Mouse (Mus musculus): ENCODE data around the gene Ski. TPM values are rescaled to one million over a fixed set of nuclear protein-coding genes. Genes with fewer than 3 reads are reported as not detected.

Gene Ski
- total RNA-seq, 2 experiments from 2014 or later, result 128 to 136 TPM

DNA sequence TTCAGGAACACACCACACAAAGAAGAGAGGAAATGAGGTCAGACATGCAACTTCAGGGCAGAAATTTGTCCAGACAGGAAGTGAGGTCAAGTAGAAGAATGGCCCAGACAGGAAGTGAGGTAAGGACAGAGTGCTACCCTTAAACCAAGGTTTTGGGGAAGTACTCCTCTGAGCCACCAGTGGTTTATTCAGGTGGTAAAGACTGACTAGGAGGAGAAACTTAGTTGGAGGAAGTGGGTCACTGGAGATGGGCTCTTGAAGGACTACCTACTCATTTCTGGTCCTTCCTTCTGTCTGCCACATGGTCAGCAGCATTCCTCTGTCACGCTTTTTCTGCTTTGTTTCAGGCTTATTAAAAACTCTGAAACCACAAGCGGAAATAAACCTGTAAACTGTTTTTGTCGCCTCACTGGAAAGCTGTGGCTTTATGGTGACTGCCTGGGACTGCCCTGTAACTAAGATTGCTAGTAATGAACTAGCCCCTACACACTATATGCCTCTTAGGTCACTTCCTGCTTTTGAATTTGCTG lies 21.5 kb downstream of the Ski start:
- H3K4me3 ChIP-seq, result no peak overlapping the region
- no peak for DNase-seq (ENCODE audit: low spot score in 2 of 2)
- no peak for TF ChIP-seq CTCF (conservative IDR thresholded peaks at IDR 0.05)
- H3K27ac ChIP-seq, result peak overlapping the region; percentile 43; the same call in 1 of the 2 replicates

DNA sequence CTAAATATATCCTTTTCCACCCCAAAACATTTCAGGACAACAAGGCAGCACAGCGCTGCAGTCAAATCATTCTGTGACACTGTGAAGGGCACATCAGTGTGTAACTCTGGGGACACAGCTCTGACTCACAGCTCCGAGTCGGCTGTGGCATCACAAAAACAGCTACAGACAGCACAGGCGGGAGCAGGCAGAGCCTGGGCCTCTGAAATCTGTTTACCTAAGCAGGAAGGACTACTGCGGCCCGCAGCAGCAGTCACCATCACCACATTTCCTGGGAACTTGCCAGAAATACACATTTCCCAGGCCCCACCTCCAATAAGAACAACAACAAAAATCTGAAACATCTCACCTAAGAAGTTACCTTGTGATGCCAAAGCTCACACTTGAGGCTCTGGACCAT lies 24.7 kb downstream of the Ski start:
- H3K4me3 ChIP-seq, result 0 out of 2 replicates have a peak overlapping the region, but pooled peaks have one; percentile 15
- H3K27ac ChIP-seq, result peak overlapping the region; percentile 1

DNA sequence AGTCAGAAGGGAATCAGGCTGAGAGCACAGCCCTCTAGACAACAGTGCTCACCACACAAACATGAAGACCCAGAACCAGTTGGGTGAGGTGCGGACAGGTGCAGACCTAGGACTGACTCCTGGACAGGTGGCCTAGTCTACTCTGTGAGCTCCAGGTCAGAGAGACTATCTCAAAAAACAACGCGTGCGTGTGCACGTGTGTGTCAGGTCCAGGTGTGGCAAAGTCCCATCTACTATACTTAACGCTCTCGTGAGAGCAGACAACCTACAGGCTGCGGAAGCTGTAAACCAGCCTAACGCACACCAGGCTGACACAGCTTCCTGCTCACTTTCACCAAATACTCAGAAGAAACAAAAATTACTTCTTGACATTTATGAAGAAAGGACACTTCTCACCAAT lies 27.2 kb downstream of the Ski start:
- Histone ChIP-seq H3K27ac (peak overlapping the region; percentile 36; the same call in 1 of the 2 replicates), H3K4me3 (no peak overlapping the region)
- no peak for DNase-seq (ENCODE audit: low spot score in 2 of 2)
- TF ChIP-seq CTCF (conservative IDR thresholded peaks at IDR 0.05), result no peak

More for the DNA sequence above, 24.7 kb downstream of the Ski start:
- DNase-seq (ENCODE audit: low spot score in 2 of 2), result no peak
- no peak for TF ChIP-seq CTCF (conservative IDR thresholded peaks at IDR 0.05)

DNA sequence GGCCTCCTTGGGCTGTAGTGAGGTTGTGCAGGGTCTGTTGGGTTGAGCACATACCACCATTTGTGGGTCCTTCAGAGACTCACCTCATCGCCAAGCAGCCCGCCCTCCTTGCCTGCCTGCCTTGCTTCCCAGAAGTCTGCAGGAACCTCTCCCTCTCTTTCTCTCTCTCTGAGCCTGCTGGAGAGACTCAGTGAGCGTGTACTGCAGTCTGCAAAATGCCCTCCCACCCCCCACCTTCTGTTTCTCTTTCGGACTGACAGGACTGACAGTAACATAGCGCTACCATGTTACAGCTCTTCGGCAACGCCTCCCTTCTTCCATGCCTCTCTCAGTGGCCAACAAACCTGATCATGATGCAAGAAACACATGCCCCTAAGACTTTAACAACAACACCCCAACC lies 32.1 kb downstream of the Ski start:
- Histone ChIP-seq H3K27ac (peak overlapping the region; percentile 49), H3K4me3 (no peak overlapping the region)
- DNase-seq (ENCODE audit: low spot score in 2 of 2), result no peak
- no peak for TF ChIP-seq CTCF (conservative IDR thresholded peaks at IDR 0.05)

DNA sequence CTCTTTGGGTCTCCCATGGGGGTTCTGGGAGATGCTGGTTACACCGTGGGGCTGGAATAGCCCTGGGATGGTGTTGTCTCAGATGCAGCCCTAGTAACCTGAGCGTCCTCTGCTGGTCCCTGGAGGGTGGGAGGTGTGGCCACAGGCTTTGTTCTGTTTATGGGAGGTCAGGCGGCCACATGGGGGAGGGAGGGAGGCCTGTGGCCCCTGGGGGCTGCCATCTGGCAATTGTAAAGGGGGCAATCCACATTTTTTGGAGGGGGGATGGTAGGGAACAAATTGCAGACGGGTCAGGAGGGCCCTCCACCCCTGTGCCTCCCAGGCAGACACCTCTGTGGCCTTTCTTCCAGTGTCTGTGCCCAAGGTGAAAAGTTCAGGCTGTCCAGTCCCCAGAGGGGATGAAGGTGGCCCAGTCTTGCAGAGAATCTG lies 32.7 kb downstream of the Ski start:
- peak overlapping the region; percentile 49 for H3K27ac ChIP-seq
- peak; percentile 57 for TF ChIP-seq CTCF (conservative IDR thresholded peaks at IDR 0.05)
- DNase-seq (ENCODE audit: low spot score in 2 of 2), result no peak

DNA sequence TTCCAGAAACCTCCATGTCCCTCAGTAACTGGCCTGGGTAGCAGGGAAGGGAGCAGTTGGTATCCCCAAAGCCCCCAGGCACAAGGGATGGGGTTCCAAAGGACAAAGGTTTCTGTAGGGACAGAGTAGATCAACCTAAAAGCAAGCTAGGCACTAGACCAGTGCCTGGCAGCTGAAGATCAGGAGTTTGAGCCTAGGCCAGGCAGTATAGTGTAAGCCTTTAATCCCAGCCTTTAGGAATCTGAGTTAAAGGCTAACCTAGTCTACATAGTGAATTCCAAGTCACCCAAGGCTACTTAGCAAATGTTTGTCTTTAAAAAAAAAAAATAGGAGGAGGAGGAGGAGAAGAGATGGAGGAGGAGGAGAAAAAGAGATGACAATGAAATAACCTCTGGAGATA lies 33.6 kb downstream of the Ski start:
- 0 out of 2 replicates have a peak overlapping the region, but pooled peaks have one; percentile 48 for H3K27ac ChIP-seq
- DNase-seq (ENCODE audit: low spot score in 2 of 2), result no peak
- no peak for TF ChIP-seq CTCF (conservative IDR thresholded peaks at IDR 0.05)
- H3K4me3 ChIP-seq, result no peak overlapping the region

More for the DNA sequence above, 32.7 kb downstream of the Ski start:
- H3K4me3 ChIP-seq, result no peak overlapping the region

DNA sequence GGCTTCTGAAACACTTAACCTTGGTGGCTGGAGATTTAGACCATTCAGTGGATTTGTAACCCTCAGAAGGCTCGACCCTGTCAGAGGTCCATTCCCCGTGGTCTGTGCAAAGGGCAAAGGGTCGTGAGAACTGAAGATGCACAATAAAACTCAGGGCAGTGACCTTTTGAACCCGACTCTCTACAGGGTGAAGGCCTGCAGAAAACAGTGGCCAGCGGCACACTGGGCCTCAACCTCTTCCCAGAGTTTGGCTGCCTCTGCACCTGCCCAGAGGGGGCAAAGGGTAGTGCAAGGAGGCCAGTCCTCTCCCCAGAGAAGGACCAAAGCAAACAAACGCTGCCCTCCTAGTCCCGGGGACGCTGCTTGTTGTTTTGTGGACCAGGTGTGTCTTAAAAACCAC lies 34.1 kb downstream of the Ski start:
- TF ChIP-seq CTCF (conservative IDR thresholded peaks at IDR 0.05), result no peak
- peak overlapping the region; percentile 48; the same call in 1 of the 2 replicates for H3K27ac ChIP-seq
- no peak overlapping the region for H3K4me3 ChIP-seq
- no peak for DNase-seq (ENCODE audit: low spot score in 2 of 2)

DNA sequence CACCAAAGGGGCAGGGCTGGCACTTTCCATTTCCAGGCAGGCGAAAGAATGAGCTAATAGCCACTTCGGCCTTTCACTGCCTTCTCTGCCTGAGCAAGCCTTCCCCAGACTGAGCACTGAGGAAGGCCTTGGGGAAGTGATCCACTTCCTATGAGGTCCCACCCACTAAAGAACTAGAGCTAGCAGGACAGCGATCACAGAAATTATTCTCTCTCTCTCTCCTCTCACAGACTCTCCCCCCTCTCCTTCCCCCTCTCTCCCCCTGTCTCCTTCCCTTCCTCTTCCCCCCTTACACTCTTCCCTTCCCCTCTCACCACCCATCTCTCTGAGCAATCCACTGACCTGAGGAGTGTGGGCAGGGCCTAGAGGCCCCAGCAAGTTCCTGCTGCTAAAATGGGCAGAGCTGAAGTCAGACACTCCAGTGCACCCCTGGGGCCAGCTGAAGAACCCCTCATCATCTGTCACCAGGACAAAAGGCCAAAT lies 35.2 kb downstream of the Ski start:
- DNase-seq (ENCODE audit: low spot score in 2 of 2), result no peak
- Histone ChIP-seq H3K4me3 (no peak overlapping the region), H3K27ac (peak overlapping the region; percentile 51)
- no peak for TF ChIP-seq CTCF (conservative IDR thresholded peaks at IDR 0.05)

DNA sequence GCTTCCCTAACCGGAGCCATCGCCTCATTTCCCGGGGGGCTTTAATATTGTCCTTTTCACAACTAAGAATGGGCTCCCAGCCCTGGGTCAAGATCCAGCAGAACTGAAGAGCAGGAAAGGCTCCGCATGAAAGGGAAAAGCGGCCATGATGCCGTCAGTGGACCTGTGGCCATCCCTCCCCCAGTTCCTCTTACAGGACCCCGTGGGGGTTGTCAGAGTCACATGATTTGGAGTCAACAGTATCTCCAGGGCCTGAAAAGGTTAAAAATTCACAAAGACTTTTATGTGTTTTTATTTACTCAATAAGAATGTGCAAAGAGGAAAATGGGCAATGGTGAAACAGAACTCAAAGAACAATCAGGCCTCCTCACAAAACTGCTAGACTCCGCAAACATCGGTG lies 36.5 kb downstream of the Ski start:
- Histone ChIP-seq H3K4me3 (no peak overlapping the region), H3K27ac (no peak overlapping the region; the same call in 1 of the 2 replicates)
- DNase-seq (ENCODE audit: low spot score in 2 of 2), result no peak
- TF ChIP-seq CTCF (conservative IDR thresholded peaks at IDR 0.05), result no peak

DNA sequence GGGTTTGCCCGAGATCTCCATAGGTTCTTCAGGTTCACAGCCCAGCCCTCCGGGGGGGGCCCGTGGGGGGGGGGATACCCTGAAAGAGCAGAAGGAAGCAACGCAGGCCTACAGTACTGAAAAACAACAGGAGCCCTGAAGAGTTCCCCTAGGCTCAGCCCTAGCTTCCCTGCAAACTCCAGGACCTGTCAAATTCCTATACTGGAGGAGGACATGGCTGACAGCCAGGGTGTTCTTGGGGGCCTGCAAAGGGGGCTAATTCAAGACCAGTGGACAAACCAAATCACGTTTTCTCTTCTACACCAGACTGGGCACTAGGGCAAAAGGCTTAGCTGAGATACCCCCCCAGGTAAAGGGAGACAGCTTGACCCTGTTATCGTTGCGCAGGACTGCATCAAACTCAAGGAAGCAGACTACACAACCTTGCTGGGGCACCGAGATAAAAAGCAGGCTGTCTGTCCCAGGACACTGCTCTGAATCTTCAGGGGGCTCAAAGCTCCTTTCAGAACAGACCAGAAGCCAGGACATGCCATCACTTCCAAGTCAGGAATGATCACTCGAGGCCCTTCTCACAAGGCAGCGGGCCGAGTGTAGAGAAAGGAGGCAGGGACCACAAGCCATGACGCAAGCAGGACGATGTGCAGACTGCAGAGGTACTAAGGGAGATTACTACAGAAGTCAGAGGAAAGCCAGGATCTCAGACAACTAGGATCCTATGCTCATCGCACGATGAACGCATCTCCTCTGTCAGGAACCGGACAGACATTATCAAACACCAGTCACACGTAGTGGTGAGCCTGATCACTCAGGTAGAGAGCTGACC lies 37.9 kb downstream of the Ski start:
- H3K27ac ChIP-seq, result no peak overlapping the region; the same call in 1 of the 2 replicates
- DNase-seq (ENCODE audit: low spot score in 2 of 2), result no peak
- TF ChIP-seq CTCF (conservative IDR thresholded peaks at IDR 0.05), result no peak
- no peak overlapping the region for H3K4me3 ChIP-seq

DNA sequence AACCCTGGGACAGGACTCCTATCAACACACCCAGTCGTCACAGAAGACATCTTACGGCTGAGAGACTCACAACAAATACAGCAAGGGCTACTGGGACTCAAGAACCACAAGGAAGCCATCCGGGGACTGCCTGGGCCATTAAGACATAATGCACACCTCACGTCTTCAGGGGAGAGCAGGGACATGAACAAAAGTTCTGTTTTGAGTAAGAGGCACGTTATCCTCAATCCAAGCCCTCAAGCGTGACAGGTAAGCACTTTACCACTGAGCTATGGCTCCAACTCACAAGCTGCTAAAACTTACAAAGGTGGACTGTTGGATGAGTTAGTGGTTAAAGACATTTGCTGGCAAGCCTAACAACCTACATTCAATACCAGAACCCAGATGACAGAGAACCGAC lies 39.2 kb downstream of the Ski start:
- Histone ChIP-seq H3K27ac (no peak overlapping the region), H3K4me3 (no peak overlapping the region)
- TF ChIP-seq CTCF (conservative IDR thresholded peaks at IDR 0.05), result no peak
- DNase-seq (ENCODE audit: low spot score in 2 of 2), result no peak

DNA sequence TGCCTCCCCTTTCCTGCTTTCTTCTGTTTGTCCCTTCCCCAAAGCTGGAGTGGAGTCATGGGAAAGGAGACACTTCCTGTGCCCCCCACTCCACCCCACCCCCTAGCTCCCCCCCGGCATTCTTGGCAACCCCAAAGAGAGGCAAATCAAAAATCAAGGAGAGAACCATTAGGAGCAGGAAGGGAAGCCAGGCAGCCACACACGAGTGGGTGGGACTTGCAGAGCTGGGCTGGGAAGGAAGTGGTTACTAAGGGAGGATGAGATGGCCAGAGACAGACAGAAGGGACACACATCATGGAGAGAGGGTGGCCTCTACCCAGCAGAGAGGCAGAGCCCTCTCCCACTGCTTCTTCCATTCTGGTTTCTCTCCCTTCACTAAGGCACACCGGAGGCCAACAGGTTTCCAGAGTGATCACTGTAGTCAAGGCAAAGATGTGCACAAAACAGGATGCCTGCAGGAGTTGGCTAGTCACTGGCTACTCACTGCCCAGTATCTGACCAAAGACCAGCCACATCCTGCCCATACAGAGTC lies 43.3 kb downstream of the Ski start:
- no peak for TF ChIP-seq CTCF (conservative IDR thresholded peaks at IDR 0.05)
- no peak for DNase-seq (ENCODE audit: low spot score in 2 of 2)
- H3K4me3 ChIP-seq, result peak overlapping the region; percentile 6; the same call in 1 of the 2 replicates

DNA sequence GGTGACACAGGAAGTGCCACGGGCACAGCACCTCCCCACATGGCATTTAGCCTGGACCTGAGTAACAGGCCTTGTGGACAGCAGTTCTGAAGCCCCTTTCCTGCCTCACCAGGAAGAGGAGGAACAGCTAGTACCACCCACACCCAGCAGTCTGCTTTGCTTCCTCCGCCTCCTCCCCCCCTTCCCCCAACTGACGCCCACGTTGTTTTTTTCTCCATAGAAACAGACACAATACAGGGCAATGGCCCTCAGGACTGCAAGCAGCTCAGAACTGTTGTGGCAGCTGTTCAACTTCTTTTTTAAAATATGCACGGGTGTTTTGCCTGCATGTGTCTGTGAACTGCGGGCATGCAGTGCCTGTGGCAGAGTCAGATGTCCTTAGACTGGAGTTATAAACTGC lies 44.1 kb downstream of the Ski start:
- peak overlapping the region; percentile 0; the same call in 1 of the 2 replicates for H3K4me3 ChIP-seq
- H3K27ac ChIP-seq, result peak overlapping the region; percentile 85
- peak; percentile 51 to 68 for DNase-seq (ENCODE audit: low spot score in 2 of 2)
- TF ChIP-seq CTCF (conservative IDR thresholded peaks at IDR 0.05), result no peak

More for the DNA sequence above, 43.3 kb downstream of the Ski start:
- peak overlapping the region; percentile 85 for H3K27ac ChIP-seq
